Mouse (Mus musculus) cerebellum, postnatal 25 days (tissue): ENCODE measurements around the gene Ssbp3.
A peak's percentile ranks its signal among the peaks of the same experiment; 100 is the strongest.

Source experiments
- DNase-seq, 2 experiments: peaks; one replicate each; pipeline ENCODE4 v3.0.0; 2021; ENCODE audit warnings: mixed read lengths in 2 of 2

Ssbp3 gene

GRCm38 (mm10) chr4:106934931-106935582 lies 24.6 kb downstream of the Ssbp3 start:
- DNase-seq = peak; percentile 85 to 89

- no peak for DNase-seq
These were observed 25.1 kb downstream of the Ssbp3 start for GRCm38 (mm10) chr4:106935583-106935935.

GRCm38 (mm10) chr4:106936041-106936440 lies 25.5 kb downstream of the Ssbp3 start:
- no peak for DNase-seq

GRCm38 (mm10) chr4:106936741-106937140 lies 26.2 kb downstream of the Ssbp3 start:
- DNase-seq = peak in 1 of 2 experiments; percentile 39

- peak in 1 of 2 experiments; percentile 40 for DNase-seq
These were observed 28.2 kb downstream of the Ssbp3 start for GRCm38 (mm10) chr4:106938506-106939222.

- peak; percentile 79 to 88 for DNase-seq
These were observed 28.9 kb downstream of the Ssbp3 start for GRCm38 (mm10) chr4:106939223-106939918.

GRCm38 (mm10) chr4:106939919-106940227 lies 29.4 kb downstream of the Ssbp3 start:
- peak in 1 of 2 experiments; percentile 57 for DNase-seq

- DNase-seq = peak; percentile 55 to 57
These were observed 30.4 kb downstream of the Ssbp3 start for GRCm38 (mm10) chr4:106940945-106941344.

GRCm38 (mm10) chr4:106941475-106941874 lies 31.0 kb downstream of the Ssbp3 start:
- DNase-seq = no peak

- DNase-seq = peak in 1 of 2 experiments; percentile 62
These were observed 32.0 kb downstream of the Ssbp3 start for GRCm38 (mm10) chr4:106942491-106942890.

GRCm38 (mm10) chr4:106943627-106944026 lies 33.1 kb downstream of the Ssbp3 start:
- peak in 1 of 2 experiments; percentile 68 for DNase-seq

- no peak for DNase-seq
These were observed 34.4 kb downstream of the Ssbp3 start for GRCm38 (mm10) chr4:106944898-106945297.

GRCm38 (mm10) chr4:106947741-106948140 lies 37.2 kb downstream of the Ssbp3 start:
- DNase-seq = no peak

GRCm38 (mm10) chr4:106948546-106948945 lies 38.0 kb downstream of the Ssbp3 start:
- DNase-seq = no peak

- no peak for DNase-seq
These were observed 38.7 kb downstream of the Ssbp3 start for GRCm38 (mm10) chr4:106949200-106949599.

GRCm38 (mm10) chr4:106950801-106951200 lies 40.3 kb downstream of the Ssbp3 start:
- no peak for DNase-seq

- DNase-seq = no peak
These were observed 41.0 kb downstream of the Ssbp3 start for GRCm38 (mm10) chr4:106951455-106951854.

GRCm38 (mm10) chr4:106953221-106953620 lies 42.7 kb downstream of the Ssbp3 start:
- DNase-seq = no peak

GRCm38 (mm10) chr4:106953760-106954159 lies 43.3 kb downstream of the Ssbp3 start:
- peak; percentile 89 for DNase-seq

- DNase-seq = peak; percentile 73 to 77
These were observed 45.5 kb downstream of the Ssbp3 start for GRCm38 (mm10) chr4:106955729-106956712.

GRCm38 (mm10) chr4:106958117-106958516 lies 47.6 kb downstream of the Ssbp3 start:
- no peak for DNase-seq

GRCm38 (mm10) chr4:106958561-106958960 lies 48.1 kb downstream of the Ssbp3 start:
- no peak for DNase-seq
